Mouse (Mus musculus): Measurements from ENCODE around the gene Dlst.

DNA sequence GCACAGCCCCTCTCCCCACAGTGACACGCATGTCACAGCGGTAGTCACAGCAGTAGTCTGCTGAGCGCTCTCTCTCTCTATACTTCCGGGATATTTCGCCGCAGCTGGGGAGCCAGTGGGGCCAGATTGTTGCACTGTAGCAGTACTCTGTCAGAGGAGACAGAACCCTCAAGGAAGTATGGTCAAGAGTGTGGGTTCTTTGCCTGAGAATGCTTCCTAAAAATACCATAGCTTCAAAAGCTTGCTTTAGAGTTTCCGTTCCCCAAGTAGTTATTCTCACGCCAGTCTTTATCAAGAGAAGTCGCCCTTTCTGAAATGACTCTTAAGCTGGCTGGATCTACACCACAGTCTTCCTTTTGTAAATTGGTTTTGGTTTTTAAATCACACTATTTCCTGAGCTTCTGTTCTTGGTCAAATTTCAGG is 12.5 kb downstream of the Dlst start:
- TF ChIP-seq POLR2A (IDR thresholded peaks at IDR 0.05; ENCODE audit: borderline replicate concordance, extremely low read depth, insufficient read depth, insufficient read length, poor library complexity, severe bottlenecking) (no peak), CTCF (IDR thresholded peaks at IDR 0.05; ENCODE audit: borderline replicate concordance, extremely low read depth, insufficient read depth, insufficient read length) (no peak)
